Mouse (Mus musculus) common myeloid progenitor, adult 5-6 weeks (primary cell): Measurements from ENCODE around the gene Pax1. TPM values are rescaled to one million over a fixed set of nuclear protein-coding genes. Genes with fewer than 3 reads are reported as not detected.

Experiments
- ATAC-seq: replicated peaks from 2 replicates; pipeline ENCODE4 v1.8.0; 2016; ENCODE audit warnings: low read depth, mild to moderate bottlenecking, moderate TSS enrichment, inconsistent platforms; ENCODE audit not compliant: poor library complexity, severe bottlenecking
- total RNA-seq: library from RNA; stranded (forward); fragments of 200-1000, 187-1606 nt; gene quantifications from 2 replicates; pipeline ENCODE4 v1.2.3, GENCODE M21; 2017

Gene Pax1
- not detected in 2 replicates for total RNA-seq

GRCm38 (mm10) chr2:147361581-147361980, at the start of gene Pax1:
Gene Pax1 (plus strand): TSS chr2:147361925.
- no peak for ATAC-seq

- peak; percentile 96 for ATAC-seq
Measured at GRCm38 (mm10) chr2:147321036-147321435, 40.7 kb upstream of the Pax1 start.

DNA sequence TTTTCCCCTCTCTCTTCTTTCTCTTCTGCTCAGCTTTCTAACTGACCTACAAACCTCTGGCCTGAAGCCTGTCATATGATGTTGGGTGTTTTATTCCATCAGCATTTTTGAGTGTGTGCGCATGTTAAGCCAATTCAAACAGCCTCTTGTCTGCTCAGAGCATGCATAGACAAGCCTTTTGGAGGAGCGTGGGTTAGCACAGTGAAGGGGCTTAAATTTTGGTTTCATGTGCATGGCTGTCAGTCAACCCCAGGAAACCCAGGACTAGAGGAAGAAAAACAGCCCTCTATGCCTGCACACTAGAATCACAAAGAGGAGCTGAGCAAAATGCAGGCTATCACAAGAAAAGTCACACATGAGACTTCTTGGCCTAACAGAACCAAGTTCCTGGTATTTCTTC, 36.5 kb upstream of the Pax1 start:
- no peak for ATAC-seq

DNA sequence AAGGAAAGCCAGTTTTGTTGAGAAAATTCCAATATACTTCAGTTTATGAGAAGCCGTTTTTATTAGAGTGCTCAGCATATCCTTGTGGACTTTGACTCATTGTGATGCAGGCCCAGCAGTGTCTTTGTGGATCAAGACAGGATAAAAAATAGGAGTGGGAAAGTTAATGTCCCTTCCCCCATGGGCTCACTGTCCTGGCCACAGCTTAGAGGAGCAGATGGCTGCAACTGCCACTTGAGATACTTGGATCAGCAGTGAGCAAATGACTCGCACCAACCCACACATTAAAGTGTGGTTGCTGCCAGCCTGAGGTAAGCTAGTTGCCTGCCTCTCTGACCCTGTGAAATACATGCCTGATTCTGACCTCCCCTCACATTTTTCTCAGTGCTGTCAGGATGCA, 29.0 kb upstream of the Pax1 start:
- no peak for ATAC-seq

GRCm38 (mm10) chr2:147338729-147339128, 23.0 kb upstream of the Pax1 start:
- no peak for ATAC-seq

- ATAC-seq, result no peak
Measured at GRCm38 (mm10) chr2:147339796-147340195, 21.9 kb upstream of the Pax1 start.

GRCm38 (mm10) chr2:147342198-147342597, 19.5 kb upstream of the Pax1 start:
- 0 out of 2 replicates have a peak, but pooled peaks have one; percentile 39 for ATAC-seq

DNA sequence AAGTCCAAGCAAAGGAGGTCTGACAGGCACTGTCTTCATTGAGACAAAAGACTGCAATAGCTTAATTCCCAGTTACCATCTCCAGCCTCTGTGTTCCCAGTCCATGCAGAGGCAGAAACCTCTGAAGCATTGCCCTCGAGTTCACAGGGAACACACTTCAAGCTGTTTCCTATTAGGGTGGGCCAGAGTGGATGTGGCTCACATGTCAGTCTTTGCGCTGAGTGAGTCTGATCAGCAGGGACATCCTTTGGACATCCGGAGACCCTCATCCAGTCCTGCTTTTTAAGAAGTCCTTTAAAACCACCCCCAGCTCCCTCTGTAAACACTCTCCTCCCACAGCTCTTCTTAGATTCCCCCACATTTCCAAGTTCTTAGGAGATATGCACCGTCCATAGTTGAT, 2.0 kb upstream of the Pax1 start:
- ATAC-seq, result no peak

DNA sequence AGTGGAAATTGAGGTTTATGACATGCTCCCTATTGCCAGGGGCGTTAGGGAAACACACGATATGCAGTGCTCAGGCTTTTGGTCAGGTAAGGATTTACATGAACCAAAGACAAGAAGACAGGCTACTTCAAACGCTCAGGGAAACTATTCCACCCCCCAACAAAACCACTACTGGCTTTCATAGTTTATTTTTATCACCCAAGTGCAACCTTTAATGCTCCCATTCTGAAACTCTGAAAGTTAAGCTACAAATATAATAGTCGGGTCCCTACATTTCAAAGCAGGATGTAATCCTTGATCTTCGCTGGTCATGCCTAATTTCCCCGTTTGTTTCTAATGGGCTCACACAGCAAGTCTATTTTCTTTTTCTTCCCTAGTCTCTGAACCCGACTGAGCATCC, 1.3 kb upstream of the Pax1 start:
- ATAC-seq, result no peak

DNA sequence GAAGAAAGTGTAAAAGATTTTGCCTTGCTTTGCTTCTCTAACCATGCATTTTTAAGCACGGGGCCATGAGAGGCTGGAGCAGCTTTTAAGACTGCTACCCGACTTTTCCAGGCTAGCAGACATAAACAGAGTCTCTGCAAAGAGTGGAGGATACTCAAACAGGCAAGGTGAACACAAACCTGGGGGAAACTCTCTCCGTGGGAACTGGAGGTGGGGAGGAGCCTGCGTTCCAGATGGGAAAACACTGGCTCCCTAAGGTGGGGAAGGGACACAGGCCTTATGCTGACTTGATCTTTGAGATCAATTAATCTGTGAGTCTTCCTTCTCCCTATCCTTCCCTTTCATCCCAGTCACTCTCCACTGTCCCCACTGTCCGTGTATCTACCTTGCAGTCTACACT, 869 bp upstream of the Pax1 start:
- no peak for ATAC-seq

- ATAC-seq, result peak; percentile 61
Measured at GRCm38 (mm10) chr2:147362316-147362715, 591 bp downstream of the Pax1 start.

DNA sequence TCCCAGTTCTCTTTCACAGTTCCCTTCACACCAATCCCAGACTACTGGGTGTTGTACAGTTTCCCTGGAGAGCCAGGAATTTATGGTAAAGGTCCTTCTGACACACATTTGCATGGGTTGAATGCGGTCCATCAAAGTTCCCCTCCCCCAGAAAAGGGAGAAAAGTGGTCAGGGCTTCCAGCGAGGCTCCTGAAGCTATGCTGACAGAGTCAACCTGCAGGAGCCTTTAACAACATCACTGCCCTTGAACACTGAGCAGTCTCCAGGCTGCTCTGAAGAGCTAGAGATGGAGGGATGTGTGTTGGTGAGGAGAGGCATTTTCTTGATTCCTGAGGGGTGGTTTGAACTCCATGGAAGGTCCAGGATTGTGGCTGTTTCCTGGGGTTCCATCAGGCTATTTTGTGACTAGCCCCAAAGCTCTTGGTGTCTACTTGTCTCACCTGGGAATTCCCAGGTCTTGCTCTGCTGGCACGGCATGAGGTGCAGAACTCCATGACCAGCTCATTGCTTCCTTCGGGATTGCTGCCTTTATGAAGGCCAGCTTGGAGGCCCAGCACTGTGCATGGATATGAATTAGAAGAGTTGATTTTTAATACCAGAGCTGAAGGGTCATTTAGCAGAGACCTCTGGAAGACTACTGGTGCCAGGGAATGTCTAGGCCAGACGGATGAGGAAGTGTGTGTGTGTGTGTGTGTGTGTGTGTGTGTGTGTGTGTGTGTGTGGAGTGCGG, 1.8 kb downstream of the Pax1 start:
- no peak for ATAC-seq

GRCm38 (mm10) chr2:147364198-147364597, 2.5 kb downstream of the Pax1 start:
- ATAC-seq, result no peak

DNA sequence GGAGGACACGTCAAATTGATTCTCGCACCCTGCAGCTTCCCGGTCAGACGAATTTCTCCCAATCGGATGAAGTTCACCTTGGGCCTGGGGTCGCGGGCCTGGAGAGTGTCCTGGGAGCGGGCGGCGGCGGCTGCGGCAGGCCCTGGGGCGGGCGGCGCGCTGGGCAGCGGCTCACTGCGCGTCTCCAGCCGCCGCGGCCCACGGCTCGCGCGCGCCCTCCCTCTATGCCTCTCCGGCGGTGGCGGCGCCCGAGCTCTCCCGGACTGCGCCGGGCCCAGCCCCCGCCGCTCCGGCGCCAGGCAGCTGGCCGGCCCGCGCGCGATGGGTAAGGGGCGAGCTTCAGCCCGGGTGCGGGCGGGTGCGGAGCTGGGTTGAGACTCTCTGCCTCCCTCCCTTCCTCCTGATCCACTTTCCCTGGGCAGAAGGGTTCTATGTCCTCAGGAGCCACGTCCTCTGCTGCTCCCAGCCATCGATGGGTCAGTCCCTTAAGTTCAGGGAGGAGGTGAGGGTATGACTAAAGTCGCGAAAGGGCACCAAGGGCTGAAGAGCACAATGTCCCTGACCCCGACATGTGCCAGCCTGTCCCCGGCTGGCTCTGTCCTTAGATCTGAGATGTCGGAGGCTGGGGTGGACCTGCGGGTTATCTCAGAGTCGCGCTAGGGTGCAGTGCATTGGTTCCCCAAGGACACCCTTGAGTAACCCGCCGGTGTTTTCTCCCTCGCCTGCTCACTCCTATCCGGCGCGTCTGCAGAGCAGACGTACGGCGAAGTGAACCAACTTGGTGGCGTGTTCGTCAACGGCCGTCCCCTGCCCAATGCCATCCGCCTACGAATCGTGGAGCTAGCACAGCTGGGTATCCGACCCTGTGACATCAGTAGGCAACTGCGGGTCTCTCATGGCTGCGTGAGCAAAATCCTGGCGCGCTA, 3.5 kb downstream of the Pax1 start:
- ATAC-seq, result no peak

DNA sequence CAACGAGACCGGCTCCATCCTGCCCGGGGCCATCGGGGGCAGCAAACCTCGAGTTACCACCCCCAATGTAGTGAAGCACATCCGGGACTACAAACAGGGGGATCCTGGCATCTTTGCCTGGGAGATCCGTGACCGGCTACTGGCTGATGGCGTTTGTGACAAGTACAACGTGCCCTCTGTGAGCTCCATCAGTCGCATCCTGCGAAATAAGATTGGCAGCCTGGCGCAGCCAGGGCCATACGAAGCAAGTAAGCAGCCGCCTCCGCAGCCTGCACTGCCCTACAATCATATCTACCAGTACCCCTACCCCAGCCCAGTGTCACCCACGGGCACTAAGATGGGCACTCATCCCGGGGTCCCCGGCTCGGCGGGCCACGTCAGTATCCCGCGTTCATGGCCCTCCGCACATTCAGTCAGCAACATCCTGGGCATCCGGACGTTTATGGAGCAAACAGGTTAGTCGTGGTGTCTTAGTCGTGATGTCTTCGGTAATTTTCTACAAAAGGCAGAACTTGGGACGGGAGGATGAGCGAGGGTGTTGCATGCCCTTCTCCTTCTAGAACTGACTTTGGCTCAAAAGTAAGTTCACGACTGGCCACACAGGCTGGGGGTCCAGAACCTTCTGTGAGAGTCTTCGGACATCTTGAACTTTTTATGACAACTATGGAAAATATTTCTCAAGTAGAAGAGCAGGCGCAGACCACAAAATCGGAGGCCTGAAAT, 4.3 kb downstream of the Pax1 start:
- no peak for ATAC-seq

DNA sequence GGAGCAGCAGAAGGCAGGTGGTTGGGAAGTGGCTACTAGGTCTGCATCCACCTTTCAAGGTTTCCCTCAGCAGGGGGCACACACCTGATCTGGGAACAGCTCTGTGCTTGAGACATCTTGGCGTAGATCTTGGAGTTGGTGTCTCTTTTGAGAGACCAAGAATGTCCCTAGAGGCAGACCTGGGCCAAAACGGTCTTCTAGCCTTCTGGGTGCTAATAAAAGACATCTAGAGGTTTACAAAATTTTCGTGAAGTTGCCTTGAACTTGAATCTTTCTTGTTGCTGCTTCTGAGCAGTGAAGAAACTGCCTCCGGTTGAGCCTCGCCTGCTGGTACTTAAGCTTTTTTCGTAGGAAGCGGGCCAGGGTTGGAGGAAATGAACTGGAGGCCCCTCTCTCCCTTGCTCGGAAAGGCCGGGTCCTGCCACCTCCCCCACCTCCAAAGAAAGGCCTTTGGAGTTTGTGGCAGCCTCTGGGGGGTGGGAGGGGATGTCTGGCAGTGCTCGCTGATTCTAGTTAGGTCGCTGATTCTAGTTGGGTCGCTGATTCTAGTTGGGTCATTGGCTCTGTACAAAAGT, 5.6 kb downstream of the Pax1 start:
- no peak for ATAC-seq

DNA sequence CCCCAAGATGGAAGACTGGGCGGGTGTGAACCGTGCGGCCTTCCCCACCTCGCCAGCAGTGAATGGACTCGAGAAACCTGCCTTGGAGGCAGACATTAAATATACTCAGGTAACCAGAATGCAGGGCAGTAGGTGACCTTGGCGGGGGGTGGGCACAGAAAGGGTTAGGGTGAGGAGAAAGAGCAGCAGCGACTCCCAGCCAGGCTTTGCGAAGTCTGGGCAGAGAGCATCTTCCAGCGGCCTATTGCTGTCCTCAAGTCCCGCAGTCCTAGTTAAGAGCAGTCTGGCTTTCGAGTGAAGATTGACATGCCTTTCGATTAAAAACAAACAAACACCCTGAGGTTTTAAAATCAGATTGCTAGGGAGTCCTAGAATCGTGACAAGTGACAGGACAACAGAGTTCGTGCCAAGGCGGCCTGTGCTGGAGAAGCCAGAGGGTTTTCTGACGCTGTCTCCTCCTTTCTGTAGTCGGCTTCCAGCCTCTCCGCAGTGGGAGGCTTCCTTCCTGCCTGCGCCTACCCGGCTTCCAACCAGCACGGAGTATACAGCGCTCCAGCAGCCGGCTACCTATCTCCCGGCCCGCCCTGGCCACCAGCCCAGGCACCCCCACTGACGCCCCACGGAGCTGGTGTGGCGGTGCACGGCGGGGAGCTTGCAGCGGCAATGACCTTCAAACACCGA, 6.3 kb downstream of the Pax1 start:
- no peak; the same call in 1 of the 2 replicates for ATAC-seq

DNA sequence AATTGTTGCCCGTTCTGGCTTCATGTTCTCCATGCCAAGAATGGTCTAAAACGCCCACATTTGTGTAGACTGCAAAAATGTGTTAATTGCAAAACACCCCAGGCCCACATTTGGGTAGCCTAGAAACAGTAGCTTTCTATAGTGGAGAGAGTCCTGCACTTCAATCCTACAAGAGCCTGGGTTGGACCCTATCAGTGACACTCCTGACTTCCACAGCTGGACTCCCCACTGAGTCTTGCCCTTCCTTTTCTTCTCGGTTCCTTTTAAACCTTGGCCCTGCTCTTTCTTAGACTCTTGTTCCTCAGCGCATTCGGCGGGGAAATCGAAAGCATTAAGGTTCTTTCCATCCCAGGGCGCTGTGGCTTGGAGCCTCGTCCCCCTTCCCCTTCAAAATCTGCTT, 7.8 kb downstream of the Pax1 start:
- ATAC-seq, result no peak

- no peak for ATAC-seq
Measured at GRCm38 (mm10) chr2:147370091-147370490, 8.4 kb downstream of the Pax1 start.

DNA sequence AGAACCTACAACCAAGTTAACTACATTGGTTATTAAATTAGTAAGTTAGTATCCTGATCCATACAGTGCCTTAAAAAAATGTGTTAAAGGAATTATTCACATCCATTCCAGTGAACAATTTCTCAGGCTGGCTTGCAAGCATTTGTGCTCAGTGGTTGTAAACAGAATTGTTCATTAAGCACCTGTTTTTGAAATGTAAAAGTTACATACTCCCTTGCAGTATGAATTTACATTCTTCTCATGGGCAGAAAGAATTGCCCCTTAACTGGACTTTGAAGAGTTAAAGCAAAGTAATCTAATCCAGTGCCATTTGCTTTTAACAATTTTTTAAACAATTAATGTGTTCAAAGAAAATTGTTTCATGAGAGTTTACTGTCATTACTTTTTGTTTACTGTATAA, 9.6 kb downstream of the Pax1 start:
- ATAC-seq, result no peak
